Mouse (Mus musculus): Measurements from ENCODE around the gene Pdk1. TPM values are rescaled to one million over a fixed set of nuclear protein-coding genes. Genes with fewer than 3 reads are reported as not detected.
"Not testable (repeated sequence)": the region's sequence is repeated elsewhere in the genome, so short reads cannot be mapped to it uniquely, and the experiment has no call there.

Gene Pdk1
- polyA plus RNA-seq, 1 experiment from 2014 or later = 17.6 TPM

DNA sequence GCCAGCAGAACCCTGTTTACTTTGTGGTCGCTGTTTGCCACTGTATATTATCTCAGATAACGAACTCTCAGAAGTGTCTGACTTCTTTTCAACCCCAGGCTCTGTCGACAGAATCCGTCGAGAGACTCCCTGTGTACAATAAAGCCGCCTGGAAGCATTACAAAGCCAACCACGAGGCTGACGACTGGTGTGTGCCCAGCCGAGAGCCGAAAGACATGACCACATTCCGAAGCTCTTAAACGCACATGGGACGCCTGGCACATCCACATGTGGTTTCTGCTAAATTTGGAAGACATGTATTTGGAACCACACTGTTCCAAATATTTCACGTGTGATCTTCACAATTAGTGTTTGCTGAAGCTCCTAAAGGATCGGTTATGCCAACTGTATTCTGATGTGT lies 26.9 kb downstream of the Pdk1 start:
- no peak overlapping the region for H3K9ac ChIP-seq (replicated peaks; ENCODE audit: low read depth, low read length)
- H3K27me3 ChIP-seq (ENCODE audit: control insufficient read depth, insufficient read depth, low read length) = no peaks in the 10 kb centered on the region
- H3K36me3 ChIP-seq (ENCODE audit: control insufficient read depth, insufficient read depth, low read length) = no peaks in the 10 kb centered on the region
- H3K9me3 ChIP-seq (ENCODE audit: control insufficient read depth, low read length) = no peaks in the 10 kb centered on the region
- no peak overlapping the region for H3K4me3 ChIP-seq (ENCODE audit: low read depth, low read length)
- ATAC-seq (ENCODE audit: low read depth) = no peak
- H3K4me1 ChIP-seq (ENCODE audit: control insufficient read depth, insufficient read depth, low read length) = no peaks in the 10 kb centered on the region; the same call in 1 of the 2 replicates
- no peak overlapping the region for H3K27ac ChIP-seq (ENCODE audit: low read depth, low read length)
- no peak overlapping the region for H3K4me2 ChIP-seq (ENCODE audit: low read depth, low read length)
- 89% methylated on average over 15 of the region's 15 CpGs for WGBS

DNA sequence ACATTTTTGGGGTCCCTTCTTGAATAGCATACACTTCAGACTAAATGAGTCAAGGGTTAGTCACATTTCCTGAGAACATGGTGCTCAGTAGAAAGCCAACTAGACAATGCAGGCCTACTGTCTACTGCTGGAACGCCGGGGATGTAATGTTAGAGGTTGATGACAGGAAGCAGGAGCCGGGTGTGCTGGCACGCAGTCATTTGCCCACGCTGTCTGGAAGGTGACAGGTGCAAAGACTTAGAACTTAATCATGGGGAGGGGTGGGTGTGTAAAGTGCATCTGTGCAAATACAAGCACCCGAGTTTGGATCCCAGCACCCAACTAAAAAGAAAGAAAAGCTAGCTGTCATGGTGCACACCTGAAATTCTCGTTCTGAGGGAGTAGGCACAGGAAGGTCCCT lies 32.1 kb downstream of the Pdk1 start:
- Histone ChIP-seq H3K4me3 (ENCODE audit: low read depth, low read length) (no peak overlapping the region), H3K36me3 (ENCODE audit: control insufficient read depth, insufficient read depth, low read length) (no peaks in the 10 kb centered on the region), H3K27me3 (ENCODE audit: control insufficient read depth, insufficient read depth, low read length) (no peaks in the 10 kb centered on the region), H3K9me3 (ENCODE audit: control insufficient read depth, low read length) (no peaks in the 10 kb centered on the region), H3K27ac (ENCODE audit: low read depth, low read length) (no peak overlapping the region), H3K9ac (replicated peaks; ENCODE audit: low read depth, low read length) (no peak overlapping the region), H3K4me2 (ENCODE audit: low read depth, low read length) (no peak overlapping the region), H3K4me1 (ENCODE audit: control insufficient read depth, insufficient read depth, low read length) (no peaks in the 10 kb centered on the region)
- 92% methylated on average over 7 of the region's 7 CpGs for WGBS
- ATAC-seq (ENCODE audit: low read depth) = no peak

DNA sequence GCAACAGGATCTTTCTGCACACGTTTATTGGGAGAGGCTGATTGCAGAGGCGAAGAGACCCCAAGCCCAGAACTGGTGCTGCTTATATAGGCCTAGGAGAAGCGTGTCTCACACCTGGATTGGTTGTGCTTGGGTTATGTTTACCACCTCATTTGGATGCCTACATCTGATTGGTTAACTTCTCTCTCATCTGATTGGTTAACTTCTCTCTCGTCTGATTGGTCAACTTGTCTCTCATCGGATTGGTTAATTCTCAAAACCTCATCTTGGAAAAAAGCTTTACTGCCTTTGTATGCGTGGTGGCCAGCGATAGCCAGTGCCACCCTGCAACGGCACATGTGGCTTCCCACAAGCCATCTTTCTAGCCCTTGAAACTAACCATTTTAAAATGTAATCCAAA lies 33.3 kb downstream of the Pdk1 start:
- H3K4me3 ChIP-seq (ENCODE audit: low read depth, low read length); H3K27me3 ChIP-seq (ENCODE audit: control insufficient read depth, insufficient read depth, low read length); ATAC-seq (ENCODE audit: low read depth); H3K9me3 ChIP-seq (ENCODE audit: control insufficient read depth, low read length); H3K4me2 ChIP-seq (ENCODE audit: low read depth, low read length); H3K4me1 ChIP-seq (ENCODE audit: control insufficient read depth, insufficient read depth, low read length); H3K9ac ChIP-seq (replicated peaks; ENCODE audit: low read depth, low read length); H3K27ac ChIP-seq (ENCODE audit: low read depth, low read length); H3K36me3 ChIP-seq (ENCODE audit: control insufficient read depth, insufficient read depth, low read length): not testable (repeated sequence)
- WGBS = 96% methylated on average over 8 of the region's 8 CpGs

DNA sequence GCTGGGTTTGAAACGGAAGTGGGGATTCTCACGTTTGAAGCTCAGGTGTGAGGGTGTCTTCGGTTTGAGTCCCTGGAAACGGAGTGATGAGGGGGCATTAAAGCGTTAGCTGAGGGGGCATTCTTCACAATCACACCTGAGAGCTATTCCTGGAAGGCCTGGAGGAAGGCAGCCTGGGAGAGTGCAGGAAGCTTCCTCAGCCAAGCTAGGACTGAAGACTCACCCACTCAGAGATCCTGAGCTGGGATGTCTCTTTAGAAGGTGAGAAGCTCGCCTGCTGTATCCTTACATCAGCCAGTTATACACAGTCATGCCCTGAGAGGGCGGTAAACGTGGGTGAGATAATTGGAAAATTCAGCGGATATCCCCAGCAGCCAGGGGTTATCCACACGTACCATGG lies 40.9 kb downstream of the Pdk1 start:
- Histone ChIP-seq H3K4me3 (ENCODE audit: low read depth, low read length) (no peak overlapping the region), H3K36me3 (ENCODE audit: control insufficient read depth, insufficient read depth, low read length) (no peaks in the 10 kb centered on the region), H3K4me2 (ENCODE audit: low read depth, low read length) (no peak overlapping the region), H3K27me3 (ENCODE audit: control insufficient read depth, insufficient read depth, low read length) (no peaks in the 10 kb centered on the region), H3K27ac (ENCODE audit: low read depth, low read length) (no peak overlapping the region), H3K9me3 (ENCODE audit: control insufficient read depth, low read length) (no peaks in the 10 kb centered on the region), H3K9ac (replicated peaks; ENCODE audit: low read depth, low read length) (no peak overlapping the region), H3K4me1 (ENCODE audit: control insufficient read depth, insufficient read depth, low read length) (no peaks in the 10 kb centered on the region)
- WGBS = 83% methylated on average over 10 of the region's 10 CpGs
- ATAC-seq (ENCODE audit: low read depth) = no peak

DNA sequence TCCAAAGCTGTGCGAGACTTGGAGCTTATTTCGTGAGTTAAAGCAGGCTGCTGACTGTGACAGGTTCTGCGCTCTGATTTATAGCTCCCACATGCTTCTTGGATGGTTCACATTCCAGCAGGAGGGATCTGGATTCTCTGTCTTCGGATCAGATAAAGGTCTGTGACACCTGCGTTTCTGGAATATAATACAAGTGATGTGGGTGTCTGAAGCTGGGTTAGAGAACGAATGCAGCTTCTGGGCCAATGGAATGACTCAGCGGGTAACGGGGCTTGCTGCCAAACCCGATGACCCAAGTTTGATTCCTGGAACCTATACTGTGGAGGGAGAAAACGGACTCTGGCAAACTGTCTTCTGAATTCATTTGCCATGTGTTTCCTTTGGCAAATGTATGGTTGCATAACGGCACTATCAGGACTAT lies 46.2 kb downstream of the Pdk1 start:
- Histone ChIP-seq H3K36me3 (ENCODE audit: control insufficient read depth, insufficient read depth, low read length) (no peaks in the 10 kb centered on the region), H3K4me1 (ENCODE audit: control insufficient read depth, insufficient read depth, low read length) (no peaks in the 10 kb centered on the region), H3K27me3 (ENCODE audit: control insufficient read depth, insufficient read depth, low read length) (no peaks in the 10 kb centered on the region), H3K9me3 (ENCODE audit: control insufficient read depth, low read length) (no peaks in the 10 kb centered on the region), H3K4me2 (ENCODE audit: low read depth, low read length) (no peak overlapping the region), H3K4me3 (ENCODE audit: low read depth, low read length) (no peak overlapping the region), H3K27ac (ENCODE audit: low read depth, low read length) (no peak overlapping the region), H3K9ac (replicated peaks; ENCODE audit: low read depth, low read length) (no peak overlapping the region)
- ATAC-seq (ENCODE audit: low read depth) = no peak
- WGBS = 66% methylated on average over 11 of the region's 11 CpGs

DNA sequence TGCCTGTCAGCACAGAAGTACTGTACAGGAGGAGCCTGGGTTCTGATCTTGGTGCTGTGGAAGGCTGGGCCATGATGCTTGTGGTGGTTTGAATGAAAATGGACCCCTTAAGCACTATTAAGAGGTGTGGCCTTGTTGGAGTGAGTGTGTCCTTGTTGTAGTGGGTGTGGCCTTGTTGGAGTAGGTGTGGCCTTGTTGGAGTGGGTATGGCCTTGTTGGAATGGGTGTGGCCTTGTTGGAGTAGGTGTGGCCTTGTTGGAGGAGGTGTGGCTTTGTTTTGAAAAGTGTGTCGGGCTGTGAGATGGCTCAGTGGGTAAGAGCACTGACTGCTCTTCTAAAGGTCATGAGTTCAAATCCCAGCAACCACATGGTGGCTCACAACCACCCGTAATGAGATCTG lies 51.9 kb downstream of the Pdk1 start:
- H3K4me1 ChIP-seq (ENCODE audit: control insufficient read depth, insufficient read depth, low read length); H3K9ac ChIP-seq (replicated peaks; ENCODE audit: low read depth, low read length); H3K4me3 ChIP-seq (ENCODE audit: low read depth, low read length); H3K27me3 ChIP-seq (ENCODE audit: control insufficient read depth, insufficient read depth, low read length); H3K27ac ChIP-seq (ENCODE audit: low read depth, low read length); H3K9me3 ChIP-seq (ENCODE audit: control insufficient read depth, low read length); H3K36me3 ChIP-seq (ENCODE audit: control insufficient read depth, insufficient read depth, low read length); H3K4me2 ChIP-seq (ENCODE audit: low read depth, low read length); ATAC-seq (ENCODE audit: low read depth): not testable (repeated sequence)
- WGBS = 94% methylated on average over 2 of the region's 2 CpGs

DNA sequence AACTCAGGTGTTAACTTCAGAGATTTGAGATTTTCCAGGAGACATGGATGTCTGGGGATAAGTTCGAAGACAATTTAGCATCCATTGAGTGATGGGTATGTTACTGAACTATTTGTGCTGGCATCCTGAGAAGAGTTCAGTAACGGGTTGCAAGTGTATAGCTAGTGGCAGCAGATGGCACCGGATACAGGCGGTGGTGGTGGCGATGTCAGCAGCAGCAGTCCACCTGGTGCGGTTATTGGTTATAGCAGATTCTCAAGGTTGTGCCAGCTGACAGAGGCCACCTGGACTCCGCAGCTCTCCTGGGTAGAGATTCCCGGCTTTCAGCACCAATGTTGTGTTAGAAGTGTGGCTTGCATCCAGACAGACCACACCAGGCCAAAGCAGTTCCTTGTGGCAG lies 61.0 kb downstream of the Pdk1 start:
- Histone ChIP-seq H3K4me3 (ENCODE audit: low read depth, low read length) (no peak overlapping the region), H3K36me3 (ENCODE audit: control insufficient read depth, insufficient read depth, low read length) (no peaks in the 10 kb centered on the region), H3K4me1 (ENCODE audit: control insufficient read depth, insufficient read depth, low read length) (no peaks in the 10 kb centered on the region), H3K4me2 (ENCODE audit: low read depth, low read length) (no peak overlapping the region), H3K27ac (ENCODE audit: low read depth, low read length) (no peak overlapping the region), H3K27me3 (ENCODE audit: control insufficient read depth, insufficient read depth, low read length) (no peaks in the 10 kb centered on the region), H3K9me3 (ENCODE audit: control insufficient read depth, low read length) (no peaks in the 10 kb centered on the region), H3K9ac (replicated peaks; ENCODE audit: low read depth, low read length) (no peak overlapping the region)
- no peak for ATAC-seq (ENCODE audit: low read depth)
- WGBS = 90% methylated on average over 8 of the region's 8 CpGs

DNA sequence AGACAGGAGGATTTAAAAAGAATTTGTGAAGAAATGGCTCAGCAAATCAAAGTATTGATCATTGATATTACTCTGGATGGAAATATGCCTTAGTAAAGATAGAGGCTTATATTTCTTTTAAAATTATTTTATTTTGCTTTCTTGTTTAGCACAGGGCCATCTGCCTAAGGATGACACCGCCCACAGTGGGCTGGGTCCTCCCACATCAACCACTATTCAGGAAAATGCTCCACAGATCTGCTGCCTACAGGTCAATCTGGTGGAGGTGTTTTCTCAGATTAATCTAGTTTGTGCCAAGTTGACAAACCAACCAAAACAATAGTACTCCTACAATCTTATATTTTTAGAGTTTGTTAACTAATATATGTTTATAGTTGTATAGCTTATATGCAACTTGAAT lies 63.7 kb downstream of the Pdk1 start:
- H3K4me2 ChIP-seq (ENCODE audit: low read depth, low read length) = no peak overlapping the region
- no peaks in the 10 kb centered on the region for H3K36me3 ChIP-seq (ENCODE audit: control insufficient read depth, insufficient read depth, low read length)
- WGBS = 93% methylated on average over 1 of the region's 1 CpGs
- H3K4me3 ChIP-seq (ENCODE audit: low read depth, low read length) = no peak overlapping the region
- no peak overlapping the region for H3K9ac ChIP-seq (replicated peaks; ENCODE audit: low read depth, low read length)
- H3K27me3 ChIP-seq (ENCODE audit: control insufficient read depth, insufficient read depth, low read length) = no peaks in the 10 kb centered on the region
- no peak for ATAC-seq (ENCODE audit: low read depth)
- no peaks in the 10 kb centered on the region for H3K4me1 ChIP-seq (ENCODE audit: control insufficient read depth, insufficient read depth, low read length)
- H3K27ac ChIP-seq (ENCODE audit: low read depth, low read length) = no peak overlapping the region
- no peaks in the 10 kb centered on the region for H3K9me3 ChIP-seq (ENCODE audit: control insufficient read depth, low read length)

DNA sequence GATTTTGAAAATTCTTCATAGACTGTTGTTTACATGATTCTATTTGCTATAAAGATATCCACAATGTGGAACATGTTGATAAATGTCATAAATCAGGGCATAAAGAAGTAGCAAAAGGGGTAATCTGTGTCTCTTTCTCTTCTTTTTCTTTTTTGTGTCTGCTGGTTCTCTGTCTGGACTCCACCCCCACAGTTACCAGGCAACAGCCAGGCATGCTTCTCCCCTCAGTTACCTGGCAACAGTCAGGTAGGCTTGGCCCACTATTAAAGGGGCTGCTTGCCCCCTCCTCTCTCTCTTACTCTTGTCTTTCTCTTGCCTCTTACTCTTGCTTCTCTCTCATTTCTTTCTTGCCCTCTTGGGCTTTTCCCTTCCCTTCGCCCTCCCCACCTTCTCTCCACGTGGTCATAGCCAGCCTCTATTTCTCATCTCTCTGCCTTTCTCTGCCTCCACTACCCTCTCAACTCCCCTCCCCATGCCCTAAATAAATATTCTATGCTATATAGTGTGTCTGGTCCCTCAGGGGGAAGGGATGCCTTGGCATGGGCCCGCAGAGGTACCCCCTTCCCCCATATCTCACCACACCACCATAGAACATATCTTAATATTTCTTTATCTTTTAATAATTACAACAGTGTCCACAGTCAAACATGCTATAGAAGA lies 64.8 kb downstream of the Pdk1 start:
- no peak overlapping the region for H3K27ac ChIP-seq (ENCODE audit: low read depth, low read length)
- ATAC-seq (ENCODE audit: low read depth) = no peak
- 74% methylated on average over 3 of the region's 3 CpGs for WGBS

More for the DNA sequence above, 64.8 kb downstream of the Pdk1 start:
- Histone ChIP-seq H3K4me3 (ENCODE audit: low read depth, low read length) (no peak overlapping the region), H3K36me3 (ENCODE audit: control insufficient read depth, insufficient read depth, low read length) (no peaks in the 10 kb centered on the region), H3K9ac (replicated peaks; ENCODE audit: low read depth, low read length) (no peak overlapping the region), H3K4me1 (ENCODE audit: control insufficient read depth, insufficient read depth, low read length) (no peaks in the 10 kb centered on the region), H3K27me3 (ENCODE audit: control insufficient read depth, insufficient read depth, low read length) (no peaks in the 10 kb centered on the region), H3K4me2 (ENCODE audit: low read depth, low read length) (no peak overlapping the region), H3K9me3 (ENCODE audit: control insufficient read depth, low read length) (no peaks in the 10 kb centered on the region)
